Mouse (Mus musculus): Measurements from ENCODE around the gene Nr5a2. TPM values are rescaled to one million over a fixed set of nuclear protein-coding genes. Genes with fewer than 3 reads are reported as not detected.

The Nr5a2 gene
- polyA plus RNA-seq, 1 experiment from 2014 or later = 1.3 TPM

DNA sequence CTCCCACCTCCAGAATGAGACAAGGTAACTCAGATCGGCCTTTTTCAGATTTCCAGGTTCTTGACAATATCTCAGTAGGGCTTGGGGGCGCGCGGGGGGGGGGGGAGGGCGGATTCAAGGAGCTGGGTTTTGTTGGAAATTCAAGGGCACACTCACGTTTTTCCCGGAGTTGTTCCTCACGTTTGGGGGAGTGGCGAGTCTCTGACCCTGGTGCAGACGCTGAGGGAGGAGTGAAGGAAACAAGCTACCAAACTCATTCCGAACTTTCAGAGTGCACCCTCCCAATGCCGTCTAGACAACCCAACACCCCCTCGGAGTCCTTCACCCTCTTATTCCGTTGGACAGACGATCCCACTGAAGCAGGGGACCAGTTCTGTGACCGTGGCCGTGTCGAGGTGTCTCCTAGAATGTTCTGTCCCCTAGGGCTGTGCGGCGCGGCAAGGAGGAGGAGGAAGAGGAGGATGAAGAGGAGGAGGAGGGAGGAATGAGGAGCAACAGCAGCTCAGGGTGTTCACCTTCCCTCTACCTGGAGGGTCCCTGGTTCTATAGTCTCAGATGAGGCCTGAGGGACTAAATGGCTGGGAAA is 8.2 kb downstream of the Nr5a2 start:
- no peak for ATAC-seq (ENCODE audit: low FRiP score)
- Histone ChIP-seq H3K9ac (no peak overlapping the region), H3K4me3 (replicated peaks; ENCODE audit: low read length) (no peak overlapping the region; the same call in 1 of the 2 replicates), H3K27me3 (ENCODE audit: control insufficient read depth, insufficient read depth, low read length) (peaks cover 100% of the 10 kb centered on the region), H3K36me3 (replicated peaks; ENCODE audit: control insufficient read depth, insufficient read depth) (no peaks in the 10 kb centered on the region), H3K9me3 (ENCODE audit: control insufficient read depth, low read length) (no peaks in the 10 kb centered on the region), H3K4me1 (replicated peaks; ENCODE audit: control insufficient read depth, insufficient read depth, low read length) (peaks cover 17% of the 10 kb centered on the region; the same call in 1 of the 2 replicates), H3K27ac (no peak overlapping the region), H3K4me2 (replicated peaks) (peak overlapping the region; percentile 44)
- DNase-seq (ENCODE audit: low spot score) = no peak
- 2% methylated on average over 19 of the region's 21 CpGs for WGBS

GRCm38 (mm10) chr1:136951155-136951650 is 9.0 kb downstream of the Nr5a2 start:
- WGBS = 21% methylated on average over 3 of the region's 3 CpGs
- Histone ChIP-seq H3K4me3 (replicated peaks; ENCODE audit: low read length) (no peak overlapping the region), H3K4me1 (replicated peaks; ENCODE audit: control insufficient read depth, insufficient read depth, low read length) (peaks cover 17% of the 10 kb centered on the region; the same call in 1 of the 2 replicates), H3K9me3 (ENCODE audit: control insufficient read depth, low read length) (no peaks in the 10 kb centered on the region), H3K36me3 (replicated peaks; ENCODE audit: control insufficient read depth, insufficient read depth) (no peaks in the 10 kb centered on the region), H3K9ac (no peak overlapping the region), H3K27me3 (ENCODE audit: control insufficient read depth, insufficient read depth, low read length) (peaks cover 99% of the 10 kb centered on the region), H3K4me2 (replicated peaks) (no peak overlapping the region), H3K27ac (no peak overlapping the region)
- ATAC-seq (ENCODE audit: low FRiP score) (no peak), DNase-seq (ENCODE audit: low spot score) (no peak)

DNA sequence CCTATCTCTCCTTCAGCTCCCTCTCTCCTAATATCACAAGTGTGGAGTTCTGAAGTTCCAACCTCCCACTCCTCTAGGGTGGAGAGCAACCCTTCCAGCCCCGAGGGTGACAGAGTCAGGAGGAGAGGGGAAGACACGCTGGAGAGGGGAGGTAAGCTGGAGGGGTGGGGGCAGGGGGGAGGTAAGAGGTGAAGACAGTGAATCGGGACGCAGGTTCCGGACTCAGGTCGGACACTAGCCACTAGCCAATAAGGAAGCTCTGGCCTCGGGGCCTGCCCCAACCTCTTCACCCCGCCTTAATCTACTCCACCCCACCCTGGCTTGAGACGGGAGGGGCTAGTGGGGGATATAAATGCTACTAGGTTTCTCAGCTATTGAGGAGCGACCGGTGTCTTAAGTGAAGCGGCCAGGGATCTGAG is 10.9 kb downstream of the Nr5a2 start:
- H3K4me2 ChIP-seq (replicated peaks) = peak overlapping the region; percentile 91
- no peak overlapping the region for H3K27ac ChIP-seq
- H3K27me3 ChIP-seq (ENCODE audit: control insufficient read depth, insufficient read depth, low read length) = peaks cover 99% of the 10 kb centered on the region
- H3K4me3 ChIP-seq (replicated peaks; ENCODE audit: low read length) = peak overlapping the region; percentile 40
- peak overlapping the region; percentile 51; the same call in 1 of the 2 replicates for H3K9ac ChIP-seq
- no peaks in the 10 kb centered on the region for H3K9me3 ChIP-seq (ENCODE audit: control insufficient read depth, low read length)
- DNase-seq (ENCODE audit: low spot score) (no peak), ATAC-seq (ENCODE audit: low FRiP score) (peak; percentile 31; the same call in 1 of the 2 replicates)
- WGBS = 0% methylated on average over 12 of the region's 12 CpGs
- peaks cover 17% of the 10 kb centered on the region; the same call in 1 of the 2 replicates for H3K4me1 ChIP-seq (replicated peaks; ENCODE audit: control insufficient read depth, insufficient read depth, low read length)
- H3K36me3 ChIP-seq (replicated peaks; ENCODE audit: control insufficient read depth, insufficient read depth) = no peaks in the 10 kb centered on the region

DNA sequence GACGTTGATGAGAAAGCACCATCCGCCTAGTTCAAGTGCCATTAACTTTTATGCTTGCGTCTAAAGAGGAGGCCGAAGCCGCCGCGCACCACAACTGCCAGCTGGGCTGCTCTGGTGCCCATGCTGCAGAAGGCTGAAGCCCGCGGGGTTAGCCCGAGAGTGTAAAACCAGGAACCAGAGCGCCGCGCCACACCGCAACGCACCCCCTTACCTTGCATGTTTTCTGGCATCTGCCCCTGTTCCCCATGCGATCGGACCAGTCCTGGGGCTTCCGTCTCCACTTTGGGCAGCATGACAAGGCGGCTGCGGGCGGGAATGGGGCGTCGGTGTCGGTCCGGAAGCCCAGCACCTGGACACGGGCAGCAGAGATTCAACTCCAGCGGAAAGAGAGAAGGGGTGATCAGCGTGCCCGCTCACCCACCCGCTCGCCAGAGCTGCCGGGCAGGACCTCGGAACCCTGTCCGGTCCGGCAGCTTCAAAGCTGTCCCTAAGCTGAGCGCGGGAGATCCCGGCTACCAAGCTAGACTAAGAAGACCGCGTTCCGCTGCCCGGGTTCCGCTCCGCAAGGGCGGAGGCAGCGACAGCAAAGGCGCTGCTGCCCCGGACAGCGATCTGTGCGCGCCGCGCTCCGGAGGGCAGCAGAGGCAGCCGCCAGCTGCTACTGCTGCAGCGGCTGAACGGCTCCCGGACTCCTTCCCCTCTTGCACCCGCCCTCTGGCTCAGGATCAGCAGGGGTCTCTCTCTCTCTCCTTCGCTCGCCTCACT is 11.6 kb downstream of the Nr5a2 start:
- Histone ChIP-seq H3K4me3 (replicated peaks; ENCODE audit: low read length) (peak overlapping the region; percentile 40), H3K4me1 (replicated peaks; ENCODE audit: control insufficient read depth, insufficient read depth, low read length) (peaks cover 17% of the 10 kb centered on the region; the same call in 1 of the 2 replicates), H3K9ac (peak overlapping the region; percentile 51), H3K4me2 (replicated peaks) (peak overlapping the region; percentile 91), H3K9me3 (ENCODE audit: control insufficient read depth, low read length) (no peaks in the 10 kb centered on the region), H3K27ac (no peak overlapping the region), H3K27me3 (ENCODE audit: control insufficient read depth, insufficient read depth, low read length) (peaks cover 97% of the 10 kb centered on the region), H3K36me3 (replicated peaks; ENCODE audit: control insufficient read depth, insufficient read depth) (no peaks in the 10 kb centered on the region)
- DNase-seq (ENCODE audit: low spot score) (peak; percentile 62), ATAC-seq (ENCODE audit: low FRiP score) (peak; percentile 68)
- WGBS = under 1% methylated on average over 61 of the region's 61 CpGs

DNA sequence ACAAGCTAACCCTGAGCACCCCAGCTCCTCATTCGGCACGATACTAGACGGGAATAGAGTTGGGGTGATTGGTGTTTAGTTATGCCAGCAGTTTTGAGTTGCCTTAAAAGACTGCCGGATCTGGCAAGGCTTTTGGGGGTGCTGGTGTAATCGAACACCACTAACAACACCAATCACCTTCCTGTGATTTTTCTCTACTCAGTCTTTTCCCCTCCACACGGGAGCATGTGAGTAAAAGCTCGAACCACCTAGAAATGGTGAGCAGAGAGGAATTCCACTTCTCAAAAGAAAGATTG is 12.2 kb downstream of the Nr5a2 start:
- Histone ChIP-seq H3K27me3 (ENCODE audit: control insufficient read depth, insufficient read depth, low read length) (peaks cover 97% of the 10 kb centered on the region), H3K4me1 (replicated peaks; ENCODE audit: control insufficient read depth, insufficient read depth, low read length) (peaks cover 17% of the 10 kb centered on the region; the same call in 1 of the 2 replicates), H3K9me3 (ENCODE audit: control insufficient read depth, low read length) (no peaks in the 10 kb centered on the region), H3K4me2 (replicated peaks) (peak overlapping the region; percentile 91), H3K36me3 (replicated peaks; ENCODE audit: control insufficient read depth, insufficient read depth) (no peaks in the 10 kb centered on the region), H3K9ac (no peak overlapping the region), H3K4me3 (replicated peaks; ENCODE audit: low read length) (peak overlapping the region; percentile 40), H3K27ac (no peak overlapping the region)
- no peak for DNase-seq (ENCODE audit: low spot score)
- no peak for ATAC-seq (ENCODE audit: low FRiP score)
- under 1% methylated on average over 7 of the region's 7 CpGs for WGBS

- H3K4me1 ChIP-seq (replicated peaks; ENCODE audit: control insufficient read depth, insufficient read depth, low read length) = peaks cover 13% of the 10 kb centered on the region; the same call in 1 of the 2 replicates
- no peak overlapping the region; the same call in 1 of the 2 replicates for H3K4me2 ChIP-seq (replicated peaks)
- 1% methylated on average over 20 of the region's 20 CpGs for WGBS
- DNase-seq (ENCODE audit: low spot score) (no peak), ATAC-seq (ENCODE audit: low FRiP score) (no peak)
- no peaks in the 10 kb centered on the region for H3K36me3 ChIP-seq (replicated peaks; ENCODE audit: control insufficient read depth, insufficient read depth)
- peaks cover 95% of the 10 kb centered on the region for H3K27me3 ChIP-seq (ENCODE audit: control insufficient read depth, insufficient read depth, low read length)
- H3K27ac ChIP-seq = no peak overlapping the region
- H3K9me3 ChIP-seq (ENCODE audit: control insufficient read depth, low read length) = no peaks in the 10 kb centered on the region
- peak overlapping the region; percentile 40; the same call in 1 of the 2 replicates for H3K4me3 ChIP-seq (replicated peaks; ENCODE audit: low read length)
- no peak overlapping the region for H3K9ac ChIP-seq
Observed at GRCm38 (mm10) chr1:136947394-136948126, 12.7 kb downstream of the Nr5a2 start.

DNA sequence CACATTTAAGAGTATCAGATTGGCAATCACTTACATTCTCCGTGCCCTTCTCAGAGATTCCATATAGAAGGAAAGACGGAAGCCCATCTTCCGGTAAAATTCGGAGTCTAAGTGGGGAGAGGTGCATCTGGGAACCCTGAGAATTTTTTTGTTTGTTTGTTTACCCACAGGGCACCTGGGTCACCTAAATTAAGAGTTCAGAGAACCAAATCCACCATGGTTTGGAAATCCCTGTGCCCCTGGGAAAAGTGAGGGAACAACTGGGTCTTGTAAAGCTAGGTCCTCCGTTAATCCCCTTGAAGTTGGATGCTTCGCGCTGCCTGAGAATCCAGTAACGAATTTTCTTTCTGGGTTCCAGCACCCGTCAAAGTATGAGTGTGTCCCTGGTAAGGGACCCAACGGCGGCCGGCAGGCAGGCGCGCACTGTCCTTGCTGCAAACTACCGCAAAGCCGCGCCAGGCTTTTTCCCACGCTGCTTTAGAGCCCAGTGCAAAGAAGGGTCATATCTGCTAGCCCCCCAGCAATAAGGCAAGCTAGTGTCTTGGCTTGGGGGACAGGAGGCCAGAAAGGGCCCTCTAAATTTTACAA is 13.3 kb downstream of the Nr5a2 start:
- peaks cover 93% of the 10 kb centered on the region for H3K27me3 ChIP-seq (ENCODE audit: control insufficient read depth, insufficient read depth, low read length)
- no peaks in the 10 kb centered on the region for H3K36me3 ChIP-seq (replicated peaks; ENCODE audit: control insufficient read depth, insufficient read depth)
- whole genome bisulfite sequencing = 1% methylated on average over 18 of the region's 18 CpGs
- no peak for DNase-seq (ENCODE audit: low spot score)
- no peaks in the 10 kb centered on the region for H3K9me3 ChIP-seq (ENCODE audit: control insufficient read depth, low read length)
- H3K9ac ChIP-seq = no peak overlapping the region
- peaks cover 8% of the 10 kb centered on the region; the same call in 1 of the 2 replicates for H3K4me1 ChIP-seq (replicated peaks; ENCODE audit: control insufficient read depth, insufficient read depth, low read length)
- no peak overlapping the region for H3K27ac ChIP-seq
- no peak for ATAC-seq (ENCODE audit: low FRiP score)
- no peak overlapping the region for H3K4me2 ChIP-seq (replicated peaks)
- H3K4me3 ChIP-seq (replicated peaks; ENCODE audit: low read length) = no peak overlapping the region

DNA sequence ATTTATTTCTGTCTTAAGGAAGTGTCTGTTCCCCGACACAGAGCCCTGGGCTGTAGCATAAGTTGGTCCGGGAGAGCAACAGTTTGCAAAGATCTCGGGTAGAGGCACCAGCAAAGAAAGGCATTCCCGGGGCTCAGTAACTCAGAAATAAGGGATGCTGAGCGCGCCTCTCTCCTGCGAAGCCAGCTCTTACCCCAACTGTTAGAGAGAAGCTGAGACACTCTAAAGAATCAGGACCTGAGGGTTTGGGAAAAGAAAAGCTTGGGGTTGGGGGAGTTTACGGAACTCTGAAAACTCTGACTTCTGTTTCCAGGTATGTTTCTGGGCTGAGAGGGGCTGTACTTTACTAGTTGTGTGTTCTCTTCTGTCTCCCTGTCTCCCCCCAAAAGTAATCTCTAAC is 13.8 kb downstream of the Nr5a2 start:
- peaks cover 8% of the 10 kb centered on the region; the same call in 1 of the 2 replicates for H3K4me1 ChIP-seq (replicated peaks; ENCODE audit: control insufficient read depth, insufficient read depth, low read length)
- no peaks in the 10 kb centered on the region for H3K9me3 ChIP-seq (ENCODE audit: control insufficient read depth, low read length)
- no peak overlapping the region for H3K27ac ChIP-seq
- WGBS = 1% methylated on average over 8 of the region's 8 CpGs
- DNase-seq (ENCODE audit: low spot score) (no peak), ATAC-seq (ENCODE audit: low FRiP score) (no peak)
- no peaks in the 10 kb centered on the region for H3K36me3 ChIP-seq (replicated peaks; ENCODE audit: control insufficient read depth, insufficient read depth)
- H3K9ac ChIP-seq = no peak overlapping the region
- 0 out of 2 replicates have a peak overlapping the region, but pooled peaks have one; percentile 6 for H3K4me2 ChIP-seq (replicated peaks)
- H3K27me3 ChIP-seq (ENCODE audit: control insufficient read depth, insufficient read depth, low read length) = peaks cover 91% of the 10 kb centered on the region
- no peak overlapping the region for H3K4me3 ChIP-seq (replicated peaks; ENCODE audit: low read length)

Measured in hindbrain, embryonic 14.5 days (tissue).